Mouse (Mus musculus) limb, embryonic 14.5 days (tissue): ENCODE results near the gene Sprr2d. TPM values are rescaled to one million over a fixed set of nuclear protein-coding genes. Genes with fewer than 3 reads are reported as not detected.

Experiments
- ATAC-seq: fragments of 200-750 bp; cut with Nextera tagmentation; 2 replicates; pipeline ENCODE4 v1.8.0; 2017; ENCODE audit warnings: low read depth, moderate number of reproducible peaks, moderate TSS enrichment; ENCODE audit not compliant: low FRiP score
- DNase-seq: peaks from one replicate; pipeline ENCODE4 v3.0.0-alpha.2; 2015; ENCODE audit warnings: low spot score
- H3K27ac ChIP-seq: fragments of 300-500 bp; sonication (generic); replicated peaks from 2 replicates; pipeline ENCODE4 v1.5.1; 2014; ENCODE audit warnings: low read depth, mild to moderate bottlenecking, low read length, moderate library complexity, mixed read lengths
- H3K27me3 ChIP-seq: fragments of 300-500 bp; sonication (generic); 2 replicates; pipeline ENCODE4 v1.6.1; 2014; ENCODE audit warnings: low read length, mixed read lengths; ENCODE audit not compliant: control insufficient read depth, insufficient read depth
- H3K36me3 ChIP-seq: fragments of 300-500 bp; sonication (generic); 2 replicates; pipeline ENCODE4 v1.6.1; 2014; ENCODE audit warnings: mild to moderate bottlenecking, low read length, moderate library complexity, mixed read lengths; ENCODE audit not compliant: control insufficient read depth, insufficient read depth
- H3K4me1 ChIP-seq: fragments of 300-500 bp; sonication (generic); 2 replicates; pipeline ENCODE4 v1.6.1; 2014; ENCODE audit warnings: antibody characterized with exemption, low read length, mixed read lengths; ENCODE audit not compliant: control insufficient read depth, insufficient read depth
- H3K4me2 ChIP-seq: fragments of 300-500 bp; sonication (generic); replicated peaks from 2 replicates; pipeline ENCODE4 v1.6.1; 2014; ENCODE audit warnings: low read depth, mild to moderate bottlenecking, low read length, moderate library complexity; ENCODE audit not compliant: severe bottlenecking
- H3K4me3 ChIP-seq: fragments of 300-500 bp; sonication (generic); replicated peaks from 2 replicates; pipeline ENCODE4 v1.5.1; 2014; ENCODE audit warnings: low read length
- H3K9ac ChIP-seq: fragments of 300-500 bp; sonication (generic); 2 replicates; pipeline ENCODE4 v1.6.1; 2014; ENCODE audit warnings: mild to moderate bottlenecking, low read depth, low read length, moderate library complexity; ENCODE audit not compliant: severe bottlenecking
- H3K9me3 ChIP-seq: fragments of 300-500 bp; sonication (generic); 2 replicates; pipeline ENCODE4 v1.6.1; 2016; ENCODE audit warnings: low read length; ENCODE audit not compliant: control insufficient read depth
- POLR2A ChIP-seq: fragments of 200-500 bp; IDR thresholded peaks from 2 replicates; pipeline ENCODE4 v1.8.0; 2012; ENCODE audit warnings: inconsistent platforms, mild to moderate bottlenecking, moderate library complexity, borderline replicate concordance; ENCODE audit not compliant: insufficient read depth, insufficient read length; ENCODE audit errors: extremely low read depth
- WGBS: fragments of 180-500 bp; shearing (Covaris S2); extraction: QIAGEN DNeasy Blood & Tissue Kit; methylation state at CpG from one replicate; pipeline ENCODE4 v1.1.7; 2014; 5-methylcytosine and 5-hydroxymethylcytosine counted together
- polyA plus RNA-seq, 2 experiments: library from polyadenylated mRNA; depleted of rRNA in 1 of 2; stranded (reverse) in 1 of 2; unstranded in 1 of 2; fragments of >200 nt; fragmentation: Nextera tagmentation in 1 of 2; extraction: Ambion mirVana in 1 of 2; gene quantifications; 2 replicates each; pipeline versions ENCODE4 v1.2.1 to v1.2.3; 2012 to 2014

Sprr2d gene
- polyA plus RNA-seq, 2 experiments: not detected

- H3K4me3 ChIP-seq: no peak overlapping the region
- no peak for TF ChIP-seq POLR2A
- no peak for DNase-seq
Observed at GRCm38 (mm10) chr3:92361619-92362018, 22.7 kb downstream of the Sprr2d start.

GRCm38 (mm10) chr3:92364887-92365286, 25.9 kb downstream of the Sprr2d start, which contains the start of gene Sprr2f:
TSS of gene Sprr2f (plus strand) at chr3:92365187.
- H3K4me1 ChIP-seq: no peaks in the 10 kb centered on the region
- no peak for TF ChIP-seq POLR2A
- 68% methylated on average over 3 of the region's 3 CpGs for whole genome bisulfite sequencing
- no peak within 1 kb of the TSS for H3K4me2 ChIP-seq
- no peaks in the 10 kb centered on the region for H3K36me3 ChIP-seq
- no peaks in the 10 kb centered on the region for H3K9me3 ChIP-seq
- no peak within 1 kb of the TSS for H3K4me3 ChIP-seq
- no peak within 1 kb of the TSS for H3K27ac ChIP-seq
- no peaks in the 10 kb centered on the region for H3K27me3 ChIP-seq
- H3K9ac ChIP-seq: no peak within 1 kb of the TSS
- ATAC-seq: no peak
- no peak for DNase-seq

More at GRCm38 (mm10) chr3:92361619-92362018, 22.7 kb downstream of the Sprr2d start:
- no peak overlapping the region for H3K27ac ChIP-seq
- no peaks in the 10 kb centered on the region for H3K36me3 ChIP-seq
- no peak overlapping the region for H3K9ac ChIP-seq
- ATAC-seq: no peak
- no peaks in the 10 kb centered on the region for H3K4me1 ChIP-seq
- H3K9me3 ChIP-seq: no peaks in the 10 kb centered on the region
- no peak overlapping the region for H3K4me2 ChIP-seq
- no peaks in the 10 kb centered on the region for H3K27me3 ChIP-seq

GRCm38 (mm10) chr3:92373613-92374012, 34.7 kb downstream of the Sprr2d start:
- H3K9me3 ChIP-seq: no peaks in the 10 kb centered on the region
- no peaks in the 10 kb centered on the region for H3K27me3 ChIP-seq
- DNase-seq (no peak), ATAC-seq (no peak)
- H3K9ac ChIP-seq: no peak overlapping the region
- H3K36me3 ChIP-seq: no peaks in the 10 kb centered on the region
- WGBS: 82% methylated on average over 2 of the region's 2 CpGs
- H3K4me1 ChIP-seq: no peaks in the 10 kb centered on the region
- no peak for TF ChIP-seq POLR2A
- no peak overlapping the region for H3K4me2 ChIP-seq
- H3K4me3 ChIP-seq: no peak overlapping the region
- H3K27ac ChIP-seq: no peak overlapping the region

GRCm38 (mm10) chr3:92385385-92385784, 46.4 kb downstream of the Sprr2d start, which contains the start of gene Sprr2h:
TSS of gene Sprr2h (plus strand) at chr3:92385685.
- H3K36me3 ChIP-seq: no peaks in the 10 kb centered on the region
- no peak within 1 kb of the TSS for H3K4me2 ChIP-seq
- DNase-seq (no peak), ATAC-seq (no peak)
- H3K4me3 ChIP-seq: no peak within 1 kb of the TSS
- H3K9me3 ChIP-seq: no peaks in the 10 kb centered on the region
- no peak within 1 kb of the TSS for H3K9ac ChIP-seq
- H3K27ac ChIP-seq: no peak within 1 kb of the TSS
- H3K27me3 ChIP-seq: no peaks in the 10 kb centered on the region
- TF ChIP-seq POLR2A: no peak
- 65% methylated on average over 1 of the region's 1 CpGs for WGBS
- no peaks in the 10 kb centered on the region for H3K4me1 ChIP-seq

Other genes starting within 250 kb of the Sprr2d start
- gene Prr9, start 215.2 kb upstream of the Sprr2d start, polyA plus RNA-seq (2012; rRNA removed): 0.09 and 0.29 TPM in 2 replicates
- gene Prr9, start 215.2 kb upstream of the Sprr2d start, polyA plus RNA-seq (2014; fragmentation: Nextera tagmentation; extraction: Ambion mirVana): 3.0 and 6.2 TPM in 2 replicates
- gene Lelp1, start 196.4 kb upstream of the Sprr2d start, polyA plus RNA-seq (2012; rRNA removed): not detected in 2 replicates
- not detected in 2 replicates for gene Lelp1, start 196.4 kb upstream of the Sprr2d start, polyA plus RNA-seq (2014; fragmentation: Nextera tagmentation; extraction: Ambion mirVana)
- gene Sprr2a1, start 123.3 kb upstream of the Sprr2d start, polyA plus RNA-seq (2012; rRNA removed): 0.19 and 0.29 TPM in 2 replicates
- gene Sprr2a1, start 123.3 kb upstream of the Sprr2d start, polyA plus RNA-seq (2014; fragmentation: Nextera tagmentation; extraction: Ambion mirVana): 0.26 and 0.45 TPM in 2 replicates
- 10.2 and 21.5 TPM in 2 replicates for gene Sprr2a2, start 123.2 kb upstream of the Sprr2d start, polyA plus RNA-seq (2012; rRNA removed)
- 9.4 and 9.7 TPM in 2 replicates for gene Sprr2a2, start 123.2 kb upstream of the Sprr2d start, polyA plus RNA-seq (2014; fragmentation: Nextera tagmentation; extraction: Ambion mirVana)
- gene Sprr2a3, start 53.7 kb upstream of the Sprr2d start, polyA plus RNA-seq (2012; rRNA removed): 0.63 TPM in 2 replicates
- 0.44 and 0.52 TPM in 2 replicates for gene Sprr2a3, start 53.7 kb upstream of the Sprr2d start, polyA plus RNA-seq (2014; fragmentation: Nextera tagmentation; extraction: Ambion mirVana)
- not detected in 2 replicates for gene Sprr2b, start 22.5 kb upstream of the Sprr2d start, polyA plus RNA-seq (2012; rRNA removed)
- not detected in 2 replicates for gene Sprr2b, start 22.5 kb upstream of the Sprr2d start, polyA plus RNA-seq (2014; fragmentation: Nextera tagmentation; extraction: Ambion mirVana)
- gene Sprr2e, start 13.0 kb downstream of the Sprr2d start, polyA plus RNA-seq (2012; rRNA removed): not detected in 2 replicates
- gene Sprr2e, start 13.0 kb downstream of the Sprr2d start, polyA plus RNA-seq (2014; fragmentation: Nextera tagmentation; extraction: Ambion mirVana): not detected in 2 replicates
- 0.27 and 0.43 TPM in 2 replicates for gene Sprr2f, start 26.0 kb downstream of the Sprr2d start, polyA plus RNA-seq (2012; rRNA removed)
- gene Sprr2f, start 26.0 kb downstream of the Sprr2d start, polyA plus RNA-seq (2014; fragmentation: Nextera tagmentation; extraction: Ambion mirVana): not detected in 2 replicates
- gene Sprr2h, start 46.5 kb downstream of the Sprr2d start, polyA plus RNA-seq (2012; rRNA removed): 0.09 TPM in 1 of 2 replicates, not detected in the other
- 0.28 TPM in 1 of 2 replicates, not detected in the other for gene Sprr2h, start 46.5 kb downstream of the Sprr2d start, polyA plus RNA-seq (2014; fragmentation: Nextera tagmentation; extraction: Ambion mirVana)
- gene Sprr2i, start 68.9 kb downstream of the Sprr2d start, polyA plus RNA-seq (2012; rRNA removed): not detected in 2 replicates
- gene Sprr2i, start 68.9 kb downstream of the Sprr2d start, polyA plus RNA-seq (2014; fragmentation: Nextera tagmentation; extraction: Ambion mirVana): not detected in 2 replicates
- not detected in 2 replicates for gene Sprr2j-ps, start 78.9 kb downstream of the Sprr2d start, polyA plus RNA-seq (2012; rRNA removed)
- 0.39 TPM in 1 of 2 replicates, not detected in the other for gene Sprr2j-ps, start 78.9 kb downstream of the Sprr2d start, polyA plus RNA-seq (2014; fragmentation: Nextera tagmentation; extraction: Ambion mirVana)
- gene Gm9774, start 90.3 kb downstream of the Sprr2d start, polyA plus RNA-seq (2012; rRNA removed): 6.2 and 7.4 TPM in 2 replicates
- gene Gm9774, start 90.3 kb downstream of the Sprr2d start, polyA plus RNA-seq (2014; fragmentation: Nextera tagmentation; extraction: Ambion mirVana): 5.1 and 5.9 TPM in 2 replicates
- gene Sprr2k, start 93.4 kb downstream of the Sprr2d start, polyA plus RNA-seq (2012; rRNA removed): not detected in 2 replicates
- gene Sprr2k, start 93.4 kb downstream of the Sprr2d start, polyA plus RNA-seq (2014; fragmentation: Nextera tagmentation; extraction: Ambion mirVana): not detected in 2 replicates
- gene Sprr1b, start 99.6 kb downstream of the Sprr2d start, polyA plus RNA-seq (2012; rRNA removed): 6.1 and 6.3 TPM in 2 replicates
- gene Sprr1b, start 99.6 kb downstream of the Sprr2d start, polyA plus RNA-seq (2014; fragmentation: Nextera tagmentation; extraction: Ambion mirVana): 8.4 and 15.7 TPM in 2 replicates
- not detected in 2 replicates for gene Sprr3, start 119.6 kb downstream of the Sprr2d start, polyA plus RNA-seq (2012; rRNA removed)
- 0.25 TPM in 1 of 2 replicates, not detected in the other for gene Sprr3, start 119.6 kb downstream of the Sprr2d start, polyA plus RNA-seq (2014; fragmentation: Nextera tagmentation; extraction: Ambion mirVana)
- gene Sprr1a, start 146.8 kb downstream of the Sprr2d start, polyA plus RNA-seq (2012; rRNA removed): 6.4 and 6.5 TPM in 2 replicates
- 12.7 and 21.2 TPM in 2 replicates for gene Sprr1a, start 146.8 kb downstream of the Sprr2d start, polyA plus RNA-seq (2014; fragmentation: Nextera tagmentation; extraction: Ambion mirVana)
- not detected in 2 replicates for gene Sprr4, start 161.4 kb downstream of the Sprr2d start, polyA plus RNA-seq (2012; rRNA removed)
- gene Sprr4, start 161.4 kb downstream of the Sprr2d start, polyA plus RNA-seq (2014; fragmentation: Nextera tagmentation; extraction: Ambion mirVana): not detected in 2 replicates
- not detected in 2 replicates for gene 2310046K23Rik, start 195.4 kb downstream of the Sprr2d start, polyA plus RNA-seq (2012; rRNA removed)
- not detected in 2 replicates for gene 2310046K23Rik, start 195.4 kb downstream of the Sprr2d start, polyA plus RNA-seq (2014; fragmentation: Nextera tagmentation; extraction: Ambion mirVana)
- gene Ivl, start 234.6 kb downstream of the Sprr2d start, polyA plus RNA-seq (2012; rRNA removed): 0.12 and 0.14 TPM in 2 replicates
- gene Ivl, start 234.6 kb downstream of the Sprr2d start, polyA plus RNA-seq (2014; fragmentation: Nextera tagmentation; extraction: Ambion mirVana): 0.14 and 0.72 TPM in 2 replicates
- not detected in 2 replicates for gene Smcp, start 249.9 kb downstream of the Sprr2d start, polyA plus RNA-seq (2012; rRNA removed)
- not detected in 2 replicates for gene Smcp, start 249.9 kb downstream of the Sprr2d start, polyA plus RNA-seq (2014; fragmentation: Nextera tagmentation; extraction: Ambion mirVana)